Mouse (Mus musculus) hindbrain, embryonic 14.5 days (tissue): ENCODE measurements at regions not wholly inside any gene's neighbourhood (a gene's known extent, or its start where the extent isn't known, plus 50 kb on each side); places are given as distances from the start of the nearest gene placed in this dataset.

ENCODE experiments used
- ATAC-seq: fragments of 200-750 bp; cut with Nextera tagmentation; 2 replicates; pipeline ENCODE4 v1.8.0; 2017; ENCODE audit warnings: moderate number of reproducible peaks, mild to moderate bottlenecking, moderate TSS enrichment, moderate library complexity; ENCODE audit not compliant: low FRiP score
- DNase-seq: peaks from one replicate; pipeline ENCODE4 v3.0.0-alpha.2; 2015; ENCODE audit warnings: low spot score
- H3K27ac ChIP-seq: fragments of 300-500 bp; sonication (generic); 2 replicates; pipeline ENCODE4 v1.5.1; 2014; ENCODE audit warnings: mild to moderate bottlenecking, moderate library complexity
- H3K27me3 ChIP-seq: fragments of 300-500 bp; sonication (generic); 2 replicates; pipeline ENCODE4 v1.6.1; 2014; ENCODE audit warnings: mild to moderate bottlenecking, low read length, mixed read lengths; ENCODE audit not compliant: control insufficient read depth, insufficient read depth
- H3K36me3 ChIP-seq: fragments of 300-500 bp; sonication (generic); replicated peaks from 2 replicates; pipeline ENCODE4 v1.6.1; 2014; ENCODE audit not compliant: control insufficient read depth, insufficient read depth
- H3K4me1 ChIP-seq: fragments of 300-500 bp; sonication (generic); replicated peaks from 2 replicates; pipeline ENCODE4 v1.6.1; 2014; ENCODE audit warnings: antibody characterized with exemption, low read length, mixed read lengths; ENCODE audit not compliant: control insufficient read depth, insufficient read depth
- H3K4me2 ChIP-seq: fragments of 300-500 bp; sonication (generic); replicated peaks from 2 replicates; pipeline ENCODE4 v1.6.1; 2014; ENCODE audit warnings: mild to moderate bottlenecking, moderate library complexity
- H3K4me3 ChIP-seq: fragments of 300-500 bp; sonication (generic); replicated peaks from 2 replicates; pipeline ENCODE4 v1.5.1; 2014; ENCODE audit warnings: mild to moderate bottlenecking, low read length
- H3K9ac ChIP-seq: fragments of 300-500 bp; sonication (generic); 2 replicates; pipeline ENCODE4 v1.6.1; 2014
- H3K9me3 ChIP-seq: fragments of 300-500 bp; sonication (generic); 2 replicates; pipeline ENCODE4 v1.6.1; 2016; ENCODE audit warnings: low read length; ENCODE audit not compliant: control insufficient read depth
- WGBS: fragments of 180-500 bp; shearing (Covaris S2); extraction: QIAGEN DNeasy Blood & Tissue Kit; methylation state at CpG from one replicate; pipeline ENCODE4 v1.1.7; 2014; 5-methylcytosine and 5-hydroxymethylcytosine counted together

- H3K9ac ChIP-seq, result no peak overlapping the region
- ATAC-seq (no peak), DNase-seq (no peak)
- H3K9me3 ChIP-seq, result no peaks in the 10 kb centered on the region
- no peaks in the 10 kb centered on the region for H3K27me3 ChIP-seq
- H3K4me1 ChIP-seq, result no peaks in the 10 kb centered on the region
- H3K27ac ChIP-seq, result no peak overlapping the region
- whole genome bisulfite sequencing, result 79% methylated on average over 4 of the region's 4 CpGs
- H3K4me3 ChIP-seq, result no peak overlapping the region
- no peaks in the 10 kb centered on the region for H3K36me3 ChIP-seq
- H3K4me2 ChIP-seq, result no peak overlapping the region
Measured at GRCm38 (mm10) chr4:100674916-100675315, 101.6 kb upstream of the Cachd1 start.

- ATAC-seq (no peak), DNase-seq (peak; percentile 41)
- H3K4me2 ChIP-seq, result no peak overlapping the region
Measured at GRCm38 (mm10) chr4:100683757-100684156, 92.7 kb upstream of the Cachd1 start.

GRCm38 (mm10) chr4:100700002-100700401 lies 76.5 kb upstream of the Cachd1 start:
- no peaks in the 10 kb centered on the region for H3K9me3 ChIP-seq
- no peaks in the 10 kb centered on the region for H3K36me3 ChIP-seq
- H3K4me3 ChIP-seq, result no peak overlapping the region
- 87% methylated on average over 5 of the region's 5 CpGs for WGBS
- no peaks in the 10 kb centered on the region for H3K4me1 ChIP-seq
- no peak overlapping the region for H3K4me2 ChIP-seq
- no peaks in the 10 kb centered on the region for H3K27me3 ChIP-seq
- DNase-seq (no peak), ATAC-seq (no peak)
- H3K9ac ChIP-seq, result no peak overlapping the region
- H3K27ac ChIP-seq, result no peak overlapping the region

More at GRCm38 (mm10) chr4:100683757-100684156, 92.7 kb upstream of the Cachd1 start:
- Histone ChIP-seq H3K27me3 (no peaks in the 10 kb centered on the region), H3K27ac (no peak overlapping the region), H3K9me3 (no peaks in the 10 kb centered on the region), H3K36me3 (no peaks in the 10 kb centered on the region), H3K9ac (no peak overlapping the region), H3K4me3 (no peak overlapping the region), H3K4me1 (no peaks in the 10 kb centered on the region)
- WGBS, result 31% methylated on average over 7 of the region's 7 CpGs

GRCm38 (mm10) chr4:100700418-100700817 lies 76.1 kb upstream of the Cachd1 start:
- DNase-seq (no peak), ATAC-seq (no peak)
- WGBS, result 70% methylated on average over 5 of the region's 5 CpGs

GRCm38 (mm10) chr4:100705960-100706359 lies 70.5 kb upstream of the Cachd1 start:
- DNase-seq, result no peak
- Histone ChIP-seq H3K4me3 (no peak overlapping the region), H3K27ac (no peak overlapping the region), H3K4me1 (no peaks in the 10 kb centered on the region), H3K9ac (no peak overlapping the region), H3K27me3 (no peaks in the 10 kb centered on the region), H3K4me2 (no peak overlapping the region), H3K36me3 (no peaks in the 10 kb centered on the region), H3K9me3 (no peaks in the 10 kb centered on the region)
- 29% methylated on average over 6 of the region's 6 CpGs for WGBS
- ATAC-seq, result no peak

More at GRCm38 (mm10) chr4:100700418-100700817, 76.1 kb upstream of the Cachd1 start:
- Histone ChIP-seq H3K36me3 (no peaks in the 10 kb centered on the region), H3K27ac (no peak overlapping the region), H3K9ac (no peak overlapping the region), H3K27me3 (no peaks in the 10 kb centered on the region), H3K4me1 (no peaks in the 10 kb centered on the region), H3K9me3 (no peaks in the 10 kb centered on the region), H3K4me3 (no peak overlapping the region), H3K4me2 (no peak overlapping the region)

GRCm38 (mm10) chr4:100707125-100707524 lies 69.3 kb upstream of the Cachd1 start:
- H3K4me1 ChIP-seq, result no peaks in the 10 kb centered on the region
- H3K9ac ChIP-seq, result no peak overlapping the region
- H3K9me3 ChIP-seq, result no peaks in the 10 kb centered on the region
- 40% methylated on average over 6 of the region's 6 CpGs for WGBS
- no peak overlapping the region for H3K27ac ChIP-seq
- ATAC-seq (no peak), DNase-seq (no peak)
- H3K27me3 ChIP-seq, result no peaks in the 10 kb centered on the region
- no peak overlapping the region for H3K4me2 ChIP-seq
- H3K4me3 ChIP-seq, result no peak overlapping the region
- no peaks in the 10 kb centered on the region for H3K36me3 ChIP-seq

GRCm38 (mm10) chr4:100708247-100708646 lies 68.2 kb upstream of the Cachd1 start:
- ATAC-seq (no peak), DNase-seq (no peak)
- WGBS, result 98% methylated on average over 5 of the region's 5 CpGs
- Histone ChIP-seq H3K36me3 (no peaks in the 10 kb centered on the region), H3K9ac (no peak overlapping the region), H3K27me3 (no peaks in the 10 kb centered on the region), H3K4me3 (no peak overlapping the region), H3K9me3 (no peaks in the 10 kb centered on the region), H3K27ac (no peak overlapping the region), H3K4me1 (no peaks in the 10 kb centered on the region), H3K4me2 (no peak overlapping the region)

- Histone ChIP-seq H3K36me3 (no peaks in the 10 kb centered on the region), H3K27me3 (no peaks in the 10 kb centered on the region), H3K4me3 (no peak overlapping the region), H3K9ac (no peak overlapping the region), H3K4me1 (no peaks in the 10 kb centered on the region), H3K27ac (no peak overlapping the region), H3K4me2 (no peak overlapping the region), H3K9me3 (no peaks in the 10 kb centered on the region)
- ATAC-seq (no peak), DNase-seq (no peak)
Measured at GRCm38 (mm10) chr4:100714240-100714639, 62.2 kb upstream of the Cachd1 start.

GRCm38 (mm10) chr4:100717601-100718000 lies 58.9 kb upstream of the Cachd1 start:
- Histone ChIP-seq H3K4me1 (no peaks in the 10 kb centered on the region), H3K27me3 (no peaks in the 10 kb centered on the region), H3K4me3 (no peak overlapping the region), H3K9ac (no peak overlapping the region), H3K36me3 (no peaks in the 10 kb centered on the region), H3K4me2 (no peak overlapping the region), H3K27ac (no peak overlapping the region), H3K9me3 (no peaks in the 10 kb centered on the region)
- ATAC-seq (no peak), DNase-seq (no peak)
- 86% methylated on average over 9 of the region's 9 CpGs for WGBS

GRCm38 (mm10) chr4:100722532-100722931 lies 53.9 kb upstream of the Cachd1 start:
- Histone ChIP-seq H3K27me3 (no peaks in the 10 kb centered on the region), H3K36me3 (no peaks in the 10 kb centered on the region), H3K4me2 (no peak overlapping the region), H3K4me1 (0 out of 2 replicates have a peak, but pooled peaks cover 6% of the 10 kb centered on the region), H3K9ac (no peak overlapping the region), H3K4me3 (no peak overlapping the region), H3K27ac (no peak overlapping the region), H3K9me3 (no peaks in the 10 kb centered on the region)
- DNase-seq (no peak), ATAC-seq (no peak)
- 29% methylated on average over 9 of the region's 9 CpGs for WGBS
